Mouse (Mus musculus) midbrain, embryonic 16.5 days (tissue): ENCODE data around the gene Tmco4. TPM values are rescaled to one million over a fixed set of nuclear protein-coding genes. Genes with fewer than 3 reads are reported as not detected.
"Not testable (repeated sequence)": the region's sequence is repeated elsewhere in the genome, so short reads cannot be mapped to it uniquely, and the experiment has no call there.

ENCODE experiments used
- ATAC-seq: fragments of 200-750 bp; cut with Nextera tagmentation; 2 replicates; pipeline ENCODE4 v1.8.0; 2017; ENCODE audit warnings: moderate TSS enrichment
- H3K27ac ChIP-seq: fragments of 300-500 bp; sonication (generic); 2 replicates; pipeline ENCODE4 v1.5.1; 2014; ENCODE audit warnings: mild to moderate bottlenecking, low read length, mixed read lengths
- H3K27me3 ChIP-seq: fragments of 300-500 bp; sonication (generic); 2 replicates; pipeline ENCODE4 v1.6.1; 2014; ENCODE audit warnings: low read depth, low read length, mixed read lengths; ENCODE audit not compliant: control insufficient read depth, insufficient read depth
- H3K36me3 ChIP-seq: fragments of 300-500 bp; sonication (generic); 2 replicates; pipeline ENCODE4 v1.6.1; 2014; ENCODE audit warnings: mild to moderate bottlenecking, low read length, moderate library complexity, mixed read lengths; ENCODE audit not compliant: control insufficient read depth, insufficient read depth
- H3K4me1 ChIP-seq: fragments of 300-500 bp; sonication (generic); 2 replicates; pipeline ENCODE4 v1.6.1; 2014; ENCODE audit warnings: mild to moderate bottlenecking, low read length, mixed read lengths; ENCODE audit not compliant: control insufficient read depth, insufficient read depth
- H3K4me2 ChIP-seq: fragments of 300-500 bp; sonication (generic); 2 replicates; pipeline ENCODE4 v1.6.1; 2014; ENCODE audit warnings: mild to moderate bottlenecking, low read length, mixed read lengths
- H3K4me3 ChIP-seq: fragments of 300-500 bp; sonication (generic); 2 replicates; pipeline ENCODE4 v1.5.1; 2014; ENCODE audit warnings: low read depth, mild to moderate bottlenecking, low read length, moderate library complexity, mixed read lengths
- H3K9ac ChIP-seq: fragments of 300-500 bp; sonication (generic); 2 replicates; pipeline ENCODE4 v1.6.1; 2014; ENCODE audit warnings: low read depth, low read length, mixed read lengths
- H3K9me3 ChIP-seq: fragments of 300-500 bp; sonication (generic); replicated peaks from 2 replicates; pipeline ENCODE4 v1.6.1; 2014; ENCODE audit warnings: mild to moderate bottlenecking, low read length, mixed read lengths; ENCODE audit not compliant: control insufficient read depth, poor library complexity, severe bottlenecking
- WGBS: fragments of 180-500 bp; shearing (Covaris S2); extraction: QIAGEN DNeasy Blood & Tissue Kit; methylation state at CpG from one replicate; pipeline ENCODE4 v1.1.7; 2014; 5-methylcytosine and 5-hydroxymethylcytosine counted together
- polyA plus RNA-seq: library from polyadenylated mRNA; unstranded; fragments of >200 nt; fragmentation: Nextera tagmentation; extraction: Ambion mirVana; gene quantifications from 2 replicates; pipeline ENCODE4 v1.2.1, GENCODE M21; 2015

Gene Tmco4
- polyA plus RNA-seq, 1 experiment from 2014 or later, result 0.84 TPM

GRCm38 (mm10) chr4:138968772-138969556 lies 3.7 kb upstream of the Tmco4 start:
- no peaks in the 10 kb centered on the region for H3K9me3 ChIP-seq
- no peak overlapping the region for H3K27ac ChIP-seq
- H3K9ac ChIP-seq, result no peak overlapping the region
- ATAC-seq, result no peak
- peaks cover 6% of the 10 kb centered on the region; the same call in 1 of the 2 replicates for H3K4me1 ChIP-seq
- no peaks in the 10 kb centered on the region for H3K27me3 ChIP-seq
- H3K4me2 ChIP-seq, result no peak overlapping the region
- 78% methylated on average over 16 of the region's 16 CpGs for WGBS
- no peaks in the 10 kb centered on the region for H3K36me3 ChIP-seq
- H3K4me3 ChIP-seq, result no peak overlapping the region

GRCm38 (mm10) chr4:138969736-138970135 lies 3.0 kb upstream of the Tmco4 start:
- no peak overlapping the region for H3K9ac ChIP-seq
- H3K36me3 ChIP-seq, result no peaks in the 10 kb centered on the region
- H3K27me3 ChIP-seq, result no peaks in the 10 kb centered on the region
- ATAC-seq, result no peak
- no peak overlapping the region for H3K27ac ChIP-seq
- WGBS, result 71% methylated on average over 9 of the region's 9 CpGs
- no peak overlapping the region for H3K4me3 ChIP-seq
- H3K9me3 ChIP-seq, result no peaks in the 10 kb centered on the region
- peaks cover 6% of the 10 kb centered on the region; the same call in 1 of the 2 replicates for H3K4me1 ChIP-seq
- no peak overlapping the region for H3K4me2 ChIP-seq

- no peak overlapping the region for H3K9ac ChIP-seq
- 87% methylated on average over 6 of the region's 6 CpGs for WGBS
- ATAC-seq, result no peak
Measured at GRCm38 (mm10) chr4:138971371-138971770, 1.3 kb upstream of the Tmco4 start.

DNA sequence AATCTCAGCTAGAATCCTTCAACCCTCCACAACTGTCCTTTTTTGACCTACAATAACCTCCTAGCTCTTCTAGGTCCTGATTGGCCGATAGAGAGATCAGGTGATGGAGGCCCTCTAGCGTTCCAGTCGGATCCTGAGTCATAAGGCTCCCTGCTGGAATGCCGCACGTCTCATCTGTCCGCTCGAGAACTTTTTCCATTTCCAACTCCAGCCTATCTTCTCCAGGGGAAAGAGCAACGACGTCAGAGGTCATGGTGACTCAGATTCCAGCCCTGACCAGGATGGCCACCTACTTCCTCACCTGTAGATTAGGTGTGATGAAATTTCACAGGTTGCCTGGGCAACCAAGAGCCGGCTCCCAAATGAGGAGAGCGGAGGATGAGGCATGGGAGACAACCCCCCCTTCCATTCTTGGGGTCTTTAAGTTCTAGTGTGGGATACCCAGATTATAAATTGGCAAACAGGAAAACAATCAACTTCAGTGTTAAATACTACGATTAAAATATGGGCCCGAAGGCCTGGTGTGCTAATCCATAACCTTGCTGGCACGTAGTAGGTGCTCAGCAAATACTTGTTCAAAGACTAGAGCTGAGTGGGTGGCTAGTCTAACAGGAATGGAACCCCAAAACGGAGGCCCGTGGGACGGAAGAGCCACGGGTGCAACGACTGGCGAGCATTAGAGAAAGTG lies 405 bp upstream of the Tmco4 start:
- 22% methylated on average over 20 of the region's 20 CpGs for WGBS
- Histone ChIP-seq H3K27ac (no peak overlapping the region), H3K4me3 (peak overlapping the region; percentile 38), H3K4me1 (peaks cover 6% of the 10 kb centered on the region; the same call in 1 of the 2 replicates), H3K27me3 (no peaks in the 10 kb centered on the region), H3K4me2 (peak overlapping the region; percentile 60), H3K36me3 (no peaks in the 10 kb centered on the region), H3K9me3 (no peaks in the 10 kb centered on the region), H3K9ac (peak overlapping the region; percentile 65)
- ATAC-seq, result 0 out of 2 replicates have a peak, but pooled peaks have one; percentile 25

More at GRCm38 (mm10) chr4:138971371-138971770, 1.3 kb upstream of the Tmco4 start:
- Histone ChIP-seq H3K4me1 (peaks cover 6% of the 10 kb centered on the region; the same call in 1 of the 2 replicates), H3K4me3 (no peak overlapping the region), H3K27me3 (no peaks in the 10 kb centered on the region), H3K4me2 (no peak overlapping the region), H3K9me3 (no peaks in the 10 kb centered on the region), H3K27ac (no peak overlapping the region), H3K36me3 (no peaks in the 10 kb centered on the region)

DNA sequence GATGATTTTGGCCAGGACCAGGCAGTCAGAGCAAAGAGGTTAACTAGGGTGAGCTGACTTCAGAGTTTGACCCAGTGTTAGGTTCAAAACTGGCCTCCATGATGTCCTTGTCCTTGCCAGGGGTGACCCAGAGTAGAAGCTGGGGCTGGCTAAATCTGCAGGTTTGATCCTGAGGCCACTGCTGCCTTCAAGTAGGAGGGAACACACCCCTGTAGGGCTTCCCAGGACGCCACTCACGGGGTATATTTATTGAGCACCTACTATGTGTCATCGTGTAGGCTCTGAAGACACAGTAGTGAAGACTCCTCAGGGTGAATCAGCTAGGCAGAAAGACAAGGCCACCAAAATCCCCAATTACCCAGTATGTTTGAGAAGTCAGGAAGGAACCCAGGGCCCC lies 1.0 kb downstream of the Tmco4 start:
- no peak overlapping the region for H3K9ac ChIP-seq
- peaks cover 6% of the 10 kb centered on the region; the same call in 1 of the 2 replicates for H3K4me1 ChIP-seq
- 49% methylated on average over 3 of the region's 3 CpGs for WGBS
- no peaks in the 10 kb centered on the region for H3K9me3 ChIP-seq
- H3K36me3 ChIP-seq, result no peaks in the 10 kb centered on the region
- peak overlapping the region; percentile 38 for H3K4me3 ChIP-seq
- peak overlapping the region; percentile 60 for H3K4me2 ChIP-seq
- ATAC-seq, result no peak
- no peak overlapping the region for H3K27ac ChIP-seq
- H3K27me3 ChIP-seq, result no peaks in the 10 kb centered on the region

DNA sequence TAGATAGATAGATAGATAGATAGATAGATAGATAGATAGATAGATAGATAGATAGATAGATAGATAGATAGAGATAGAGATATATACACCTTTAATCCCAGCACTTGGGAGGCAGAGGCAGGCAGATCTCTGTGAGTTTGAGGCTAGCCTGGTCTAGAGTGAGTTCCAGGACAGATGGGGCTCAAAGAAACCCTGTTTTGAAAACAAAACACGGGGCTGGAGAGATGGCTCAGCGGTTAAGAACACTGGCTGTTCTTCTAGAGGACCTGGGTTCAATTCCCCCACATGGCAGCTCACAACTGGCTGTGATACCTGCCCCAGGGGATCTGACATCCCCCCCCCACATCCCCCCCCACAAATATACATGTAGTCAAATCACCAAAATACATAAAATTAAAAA lies 1.9 kb downstream of the Tmco4 start:
- not testable (repeated sequence) for H3K9ac ChIP-seq, ATAC-seq, H3K9me3 ChIP-seq, H3K27me3 ChIP-seq, H3K4me3 ChIP-seq, H3K4me2 ChIP-seq, H3K4me1 ChIP-seq, H3K27ac ChIP-seq, H3K36me3 ChIP-seq
- WGBS, result 89% methylated on average over 2 of the region's 2 CpGs

- peaks cover 6% of the 10 kb centered on the region; the same call in 1 of the 2 replicates for H3K4me1 ChIP-seq
- no peak overlapping the region for H3K9ac ChIP-seq
- no peak overlapping the region for H3K4me2 ChIP-seq
- no peak overlapping the region for H3K27ac ChIP-seq
- H3K36me3 ChIP-seq, result no peaks in the 10 kb centered on the region
- no peaks in the 10 kb centered on the region for H3K9me3 ChIP-seq
- no peak for ATAC-seq
- no peak overlapping the region for H3K4me3 ChIP-seq
- WGBS, result 85% methylated on average over 3 of the region's 3 CpGs
- no peaks in the 10 kb centered on the region for H3K27me3 ChIP-seq
Measured at GRCm38 (mm10) chr4:138975194-138975593, 2.5 kb downstream of the Tmco4 start.

GRCm38 (mm10) chr4:138976046-138976445 lies 3.4 kb downstream of the Tmco4 start:
- Histone ChIP-seq H3K4me1 (peaks cover 6% of the 10 kb centered on the region; the same call in 1 of the 2 replicates), H3K27ac (no peak overlapping the region), H3K36me3 (no peaks in the 10 kb centered on the region), H3K9ac (no peak overlapping the region), H3K9me3 (no peaks in the 10 kb centered on the region), H3K4me2 (no peak overlapping the region), H3K27me3 (no peaks in the 10 kb centered on the region), H3K4me3 (no peak overlapping the region)
- 83% methylated on average over 6 of the region's 6 CpGs for WGBS
- ATAC-seq, result no peak

- H3K27ac ChIP-seq, result no peak overlapping the region
- ATAC-seq, result no peak
- H3K4me2 ChIP-seq, result no peak overlapping the region
- H3K36me3 ChIP-seq, result no peaks in the 10 kb centered on the region
- WGBS, result 90% methylated on average over 8 of the region's 8 CpGs
- H3K4me3 ChIP-seq, result no peak overlapping the region
- no peak overlapping the region for H3K9ac ChIP-seq
- no peaks in the 10 kb centered on the region for H3K27me3 ChIP-seq
- H3K9me3 ChIP-seq, result no peaks in the 10 kb centered on the region
- no peaks in the 10 kb centered on the region for H3K4me1 ChIP-seq
Measured at GRCm38 (mm10) chr4:138980021-138980420, 7.3 kb downstream of the Tmco4 start.
